Mouse (Mus musculus) activated CD4-positive, CD25-positive, alpha-beta regulatory T cell, adult 9 weeks (primary cell): ENCODE data around the gene Gm16381. TPM values are rescaled to one million over a fixed set of nuclear protein-coding genes. Genes with fewer than 3 reads are reported as not detected.

Experiments used
- polyA plus RNA-seq: library from polyadenylated mRNA; unstranded; fragments of 100-300 nt; shearing (Covaris generic); gene quantifications from one replicate; pipeline ENCODE4 v1.2.1, GENCODE M21; 2017

Gene Gm16381
- polyA plus RNA-seq, result not detected

GRCm38 (mm10) chr12:87644520-87644919 lies at the start of gene Gm16381:
Gene Gm16381, minus strand, starts transcription at chr12:87644620.

GRCm38 (mm10) chr12:87618569-87618968 lies 25.9 kb downstream of the Gm16381 start, which contains the start of gene Gm4027:
Gene Gm4027, plus strand, starts transcription at chr12:87618869.

GRCm38 (mm10) chr12:87602388-87602787 lies 42.0 kb downstream of the Gm16381 start, which contains the start of gene Oog1:
Gene Oog1, plus strand, starts transcription at chr12:87602688.

Other genes starting within 250 kb of the Gm16381 start
- 97.1 TPM for gene Slirp, start 200.7 kb downstream of the Gm16381 start, polyA plus RNA-seq
- 86.9 TPM for gene Alkbh1, start 200.6 kb downstream of the Gm16381 start, polyA plus RNA-seq
- gene Snw1, start 172.3 kb downstream of the Gm16381 start, polyA plus RNA-seq, result 209 TPM
- gene Gm5788, start 149.9 kb downstream of the Gm16381 start, polyA plus RNA-seq, result not detected
- not detected for gene Gm8300, start 130.3 kb downstream of the Gm16381 start, polyA plus RNA-seq
- not detected for gene Oog1, start 41.9 kb downstream of the Gm16381 start, polyA plus RNA-seq
- not detected for gene Gm4027, start 25.8 kb downstream of the Gm16381 start, polyA plus RNA-seq
- not detected for gene Gm21319, start 131.1 kb upstream of the Gm16381 start, polyA plus RNA-seq
- not detected for gene Gm21936, start 150.9 kb upstream of the Gm16381 start, polyA plus RNA-seq
- not detected for gene BB287469, start 172.0 kb upstream of the Gm16381 start, polyA plus RNA-seq
- gene Gm2001, start 197.7 kb upstream of the Gm16381 start, polyA plus RNA-seq, result not detected
- gene Gm2016, start 229.5 kb upstream of the Gm16381 start, polyA plus RNA-seq, result not detected